Mouse (Mus musculus): ENCODE data around the gene Lingo4.
A peak's percentile ranks its signal among the peaks of the same experiment; 100 is the strongest.

Gene Lingo4

GRCm38 (mm10) chr3:94398217-94398616, at the start of gene Lingo4:
Gene Lingo4 (plus strand): TSS chr3:94398517.
- DNase-seq (ENCODE audit: low spot score) = no peak

- DNase-seq (ENCODE audit: low spot score) = no peak
Measured at GRCm38 (mm10) chr3:94360812-94361211, 37.5 kb upstream of the Lingo4 start.

- no peak for DNase-seq (ENCODE audit: low spot score)
Measured at GRCm38 (mm10) chr3:94362138-94362537, 36.2 kb upstream of the Lingo4 start, which contains the start of gene C2cd4d. Gene C2cd4d (plus strand): TSS chr3:94362438.

GRCm38 (mm10) chr3:94363291-94364153, 34.8 kb upstream of the Lingo4 start:
- DNase-seq (ENCODE audit: low spot score) = peak; percentile 43

GRCm38 (mm10) chr3:94364154-94364526, 34.2 kb upstream of the Lingo4 start:
- DNase-seq (ENCODE audit: low spot score) = no peak

GRCm38 (mm10) chr3:94366761-94367160, 31.6 kb upstream of the Lingo4 start:
- DNase-seq (ENCODE audit: low spot score) = peak; percentile 76

- no peak for DNase-seq (ENCODE audit: low spot score)
Measured at GRCm38 (mm10) chr3:94367511-94367910, 30.8 kb upstream of the Lingo4 start.

GRCm38 (mm10) chr3:94368631-94369030, 29.7 kb upstream of the Lingo4 start:
- no peak for DNase-seq (ENCODE audit: low spot score)

GRCm38 (mm10) chr3:94369709-94370108, 28.6 kb upstream of the Lingo4 start:
- DNase-seq (ENCODE audit: low spot score) = no peak

- no peak for DNase-seq (ENCODE audit: low spot score)
Measured at GRCm38 (mm10) chr3:94371637-94372036, 26.7 kb upstream of the Lingo4 start.

- no peak for DNase-seq (ENCODE audit: low spot score)
Measured at GRCm38 (mm10) chr3:94372038-94372437, 26.3 kb upstream of the Lingo4 start.

- DNase-seq (ENCODE audit: low spot score) = no peak
Measured at GRCm38 (mm10) chr3:94372641-94373040, 25.7 kb upstream of the Lingo4 start, which contains the start of gene Rorc. Gene Rorc (plus strand): TSS chr3:94372794.

GRCm38 (mm10) chr3:94373090-94373489, 25.2 kb upstream of the Lingo4 start:
- no peak for DNase-seq (ENCODE audit: low spot score)

- peak; percentile 13 for DNase-seq (ENCODE audit: low spot score)
Measured at GRCm38 (mm10) chr3:94373597-94374011, 24.7 kb upstream of the Lingo4 start.

GRCm38 (mm10) chr3:94374636-94375035, 23.7 kb upstream of the Lingo4 start:
- DNase-seq (ENCODE audit: low spot score) = no peak

- DNase-seq (ENCODE audit: low spot score) = no peak
Measured at GRCm38 (mm10) chr3:94375146-94375545, 23.2 kb upstream of the Lingo4 start.

GRCm38 (mm10) chr3:94375861-94376260, 22.5 kb upstream of the Lingo4 start:
- DNase-seq (ENCODE audit: low spot score) = no peak

- no peak for DNase-seq (ENCODE audit: low spot score)
Measured at GRCm38 (mm10) chr3:94377028-94377923, 21.0 kb upstream of the Lingo4 start.

- DNase-seq (ENCODE audit: low spot score) = no peak
Measured at GRCm38 (mm10) chr3:94379831-94380510, 18.3 kb upstream of the Lingo4 start.

- DNase-seq (ENCODE audit: low spot score) = no peak
Measured at GRCm38 (mm10) chr3:94382308-94382707, 16.0 kb upstream of the Lingo4 start.

GRCm38 (mm10) chr3:94383476-94383875, 14.8 kb upstream of the Lingo4 start:
- no peak for DNase-seq (ENCODE audit: low spot score)

GRCm38 (mm10) chr3:94386671-94387070, 11.6 kb upstream of the Lingo4 start:
- DNase-seq (ENCODE audit: low spot score) = no peak

All from yolk sac, embryonic 10.5 days (tissue).